Mouse (Mus musculus): ENCODE results near the gene Sez6l. TPM values are rescaled to one million over a fixed set of nuclear protein-coding genes. Genes with fewer than 3 reads are reported as not detected.

The Sez6l gene
- polyA plus RNA-seq, 1 experiment from 2014 or later = 2.7 TPM

DNA sequence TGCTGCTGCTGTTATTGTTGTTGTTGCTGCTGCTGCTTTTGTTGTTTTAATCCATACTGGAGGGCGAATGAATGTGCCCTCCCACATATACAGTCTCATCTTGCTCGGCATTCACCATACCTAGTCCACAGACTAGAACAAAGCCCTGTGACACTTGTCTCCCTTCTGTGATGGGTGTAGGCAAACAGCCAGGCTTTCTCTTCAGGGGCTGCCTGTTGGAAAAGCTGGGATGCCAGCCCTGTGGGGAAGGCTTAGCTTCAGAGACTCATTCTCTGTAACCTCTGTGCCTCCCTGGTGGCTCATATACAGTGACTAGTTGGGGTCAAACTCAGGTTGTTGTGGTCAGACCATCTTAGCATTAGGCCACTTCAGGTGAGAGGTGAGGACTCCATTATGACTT lies 30.1 kb upstream of the Sez6l start:
- Histone ChIP-seq H3K9me3 (ENCODE audit: control insufficient read depth, low read length) (no peaks in the 10 kb centered on the region), H3K4me2 (ENCODE audit: low read length) (no peak overlapping the region), H3K4me3 (ENCODE audit: low read depth, low read length) (no peak overlapping the region), H3K27ac (ENCODE audit: low read depth) (no peak overlapping the region), H3K9ac (ENCODE audit: low read length) (no peak overlapping the region), H3K27me3 (replicated peaks; ENCODE audit: control insufficient read depth, insufficient read depth, low read length) (no peaks in the 10 kb centered on the region), H3K36me3 (ENCODE audit: control insufficient read depth, insufficient read depth, low read length) (no peaks in the 10 kb centered on the region), H3K4me1 (replicated peaks; ENCODE audit: control insufficient read depth, insufficient read depth, low read length) (peaks cover 18% of the 10 kb centered on the region)
- ATAC-seq (replicated peaks; ENCODE audit: low FRiP score, low TSS enrichment, low read depth) = no peak
- 86% methylated on average over 2 of the region's 2 CpGs for WGBS
- no peak for DNase-seq (ENCODE audit: low spot score)

DNA sequence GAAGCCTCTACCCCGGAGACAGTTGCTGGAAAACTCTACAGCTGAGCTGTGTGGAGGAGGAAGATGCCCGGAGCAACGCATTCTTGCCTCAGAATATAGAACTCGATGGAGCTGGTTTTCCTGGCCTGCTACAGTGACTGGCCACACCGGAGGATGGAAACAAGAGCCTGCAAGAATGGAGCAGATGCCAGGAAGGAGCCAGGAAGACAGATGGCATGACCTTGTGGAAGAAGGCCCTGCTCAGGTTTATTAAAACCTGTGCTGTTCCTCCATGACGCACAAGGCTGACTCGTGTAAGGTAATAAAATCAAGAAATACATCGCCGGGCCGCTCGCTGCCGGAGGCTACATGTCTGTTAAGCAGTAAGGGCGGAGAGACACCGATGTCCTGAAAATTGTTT lies 28.4 kb upstream of the Sez6l start:
- 78% methylated on average over 14 of the region's 14 CpGs for WGBS

DNA sequence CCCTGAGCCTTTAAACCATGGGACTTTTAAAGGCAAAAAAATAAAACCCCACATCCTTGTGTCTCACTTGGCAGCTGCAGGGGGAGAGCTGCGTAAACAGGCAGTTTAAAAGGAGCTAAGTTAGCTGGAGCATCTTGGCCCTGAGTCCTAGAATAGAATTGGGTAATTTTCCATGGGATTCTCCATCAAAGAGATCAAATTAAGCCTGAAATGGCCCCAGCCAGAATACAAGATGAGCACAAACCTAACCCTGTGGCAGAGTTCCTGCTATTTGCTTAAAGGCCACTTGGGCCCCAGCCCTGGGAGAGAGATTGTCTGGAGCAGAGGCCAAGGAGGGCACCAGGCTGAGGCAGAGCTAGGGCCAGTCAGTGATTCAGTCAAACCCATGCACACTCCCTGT lies 27.3 kb upstream of the Sez6l start:
- no peak overlapping the region for H3K27ac ChIP-seq (ENCODE audit: low read depth)

More for the DNA sequence above, 28.4 kb upstream of the Sez6l start:
- no peak overlapping the region for H3K27ac ChIP-seq (ENCODE audit: low read depth)
- no peaks in the 10 kb centered on the region for H3K36me3 ChIP-seq (ENCODE audit: control insufficient read depth, insufficient read depth, low read length)
- no peak overlapping the region for H3K4me2 ChIP-seq (ENCODE audit: low read length)
- H3K9me3 ChIP-seq (ENCODE audit: control insufficient read depth, low read length) = no peaks in the 10 kb centered on the region
- H3K9ac ChIP-seq (ENCODE audit: low read length) = no peak overlapping the region
- ATAC-seq (replicated peaks; ENCODE audit: low FRiP score, low TSS enrichment, low read depth) (no peak), DNase-seq (ENCODE audit: low spot score) (no peak)
- no peak overlapping the region for H3K4me3 ChIP-seq (ENCODE audit: low read depth, low read length)
- H3K4me1 ChIP-seq (replicated peaks; ENCODE audit: control insufficient read depth, insufficient read depth, low read length) = peaks cover 20% of the 10 kb centered on the region
- H3K27me3 ChIP-seq (replicated peaks; ENCODE audit: control insufficient read depth, insufficient read depth, low read length) = no peaks in the 10 kb centered on the region

DNA sequence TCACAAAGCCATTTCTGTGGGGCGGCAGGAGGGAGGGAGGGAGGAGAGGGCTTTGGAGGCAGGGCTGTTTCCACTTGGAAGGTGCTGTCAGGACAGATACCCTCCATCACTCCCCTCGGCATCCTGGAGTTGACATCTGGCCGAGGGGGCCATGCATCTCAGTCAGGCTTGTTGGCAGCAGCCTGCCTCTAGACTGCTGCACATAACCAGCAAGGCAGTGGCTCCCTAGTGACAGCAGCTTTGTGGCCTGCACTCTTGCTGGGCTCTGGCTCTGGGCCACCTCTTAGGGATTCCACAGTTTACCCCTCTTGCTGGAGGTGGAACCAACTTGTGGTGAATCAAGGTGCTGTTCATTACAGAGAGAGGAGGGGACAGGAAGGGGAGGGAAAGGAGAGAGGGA lies 26.6 kb upstream of the Sez6l start:
- Histone ChIP-seq H3K4me1 (replicated peaks; ENCODE audit: control insufficient read depth, insufficient read depth, low read length) (peaks cover 20% of the 10 kb centered on the region), H3K27ac (ENCODE audit: low read depth) (no peak overlapping the region), H3K4me3 (ENCODE audit: low read depth, low read length) (no peak overlapping the region), H3K9ac (ENCODE audit: low read length) (no peak overlapping the region), H3K27me3 (replicated peaks; ENCODE audit: control insufficient read depth, insufficient read depth, low read length) (no peaks in the 10 kb centered on the region), H3K4me2 (ENCODE audit: low read length) (no peak overlapping the region), H3K36me3 (ENCODE audit: control insufficient read depth, insufficient read depth, low read length) (no peaks in the 10 kb centered on the region), H3K9me3 (ENCODE audit: control insufficient read depth, low read length) (no peaks in the 10 kb centered on the region)
- DNase-seq (ENCODE audit: low spot score) = peak; percentile 58
- 0 out of 2 replicates have a peak, but pooled peaks have one; percentile 18 for ATAC-seq (replicated peaks; ENCODE audit: low FRiP score, low TSS enrichment, low read depth)
- WGBS = 15% methylated on average over 3 of the region's 3 CpGs

More for the DNA sequence above, 27.3 kb upstream of the Sez6l start:
- WGBS = 69% methylated on average over 1 of the region's 1 CpGs
- no peak overlapping the region for H3K4me3 ChIP-seq (ENCODE audit: low read depth, low read length)
- ATAC-seq (replicated peaks; ENCODE audit: low FRiP score, low TSS enrichment, low read depth) = no peak
- no peaks in the 10 kb centered on the region for H3K36me3 ChIP-seq (ENCODE audit: control insufficient read depth, insufficient read depth, low read length)
- no peaks in the 10 kb centered on the region for H3K27me3 ChIP-seq (replicated peaks; ENCODE audit: control insufficient read depth, insufficient read depth, low read length)
- DNase-seq (ENCODE audit: low spot score) = no peak
- no peak overlapping the region for H3K9ac ChIP-seq (ENCODE audit: low read length)
- peaks cover 20% of the 10 kb centered on the region for H3K4me1 ChIP-seq (replicated peaks; ENCODE audit: control insufficient read depth, insufficient read depth, low read length)
- no peak overlapping the region for H3K4me2 ChIP-seq (ENCODE audit: low read length)
- H3K9me3 ChIP-seq (ENCODE audit: control insufficient read depth, low read length) = no peaks in the 10 kb centered on the region

DNA sequence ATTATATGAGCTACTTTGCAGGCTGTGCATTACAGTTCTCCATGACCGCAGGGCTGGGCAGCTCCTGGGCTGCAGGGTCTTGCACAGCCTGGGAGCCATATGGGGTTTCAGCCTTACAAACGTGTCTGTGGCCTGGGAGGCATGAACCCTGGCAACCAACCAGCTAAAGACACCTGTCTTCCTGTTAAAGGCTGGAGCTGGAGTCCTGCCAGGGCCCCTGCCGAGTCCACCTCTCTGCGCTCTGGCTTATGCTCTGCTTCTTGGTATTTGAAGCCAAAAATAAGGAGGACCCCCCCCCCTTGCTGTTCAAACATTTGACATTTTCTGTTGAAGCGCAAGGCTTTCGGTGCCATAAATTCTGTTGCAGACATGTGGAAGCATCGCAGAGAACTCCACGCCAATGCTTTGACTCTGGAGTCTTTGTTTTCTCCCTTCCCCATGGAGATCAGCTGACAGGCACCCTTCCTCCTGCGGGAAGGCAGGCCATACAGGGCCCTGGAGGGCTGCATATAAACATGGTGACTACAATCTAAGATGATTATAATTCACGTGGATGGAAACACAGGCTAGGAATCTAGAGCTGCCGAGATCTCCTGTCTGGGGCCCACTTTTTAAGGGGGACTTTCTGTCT lies 23.4 kb upstream of the Sez6l start:
- H3K27ac ChIP-seq (ENCODE audit: low read depth) = peak overlapping the region; percentile 16
- peak; percentile 54 for DNase-seq (ENCODE audit: low spot score)
- no peaks in the 10 kb centered on the region for H3K27me3 ChIP-seq (replicated peaks; ENCODE audit: control insufficient read depth, insufficient read depth, low read length)
- H3K4me2 ChIP-seq (ENCODE audit: low read length) = no peak overlapping the region
- WGBS = 40% methylated on average over 11 of the region's 11 CpGs
- no peaks in the 10 kb centered on the region for H3K9me3 ChIP-seq (ENCODE audit: control insufficient read depth, low read length)
- H3K4me3 ChIP-seq (ENCODE audit: low read depth, low read length) = no peak overlapping the region
- ATAC-seq (replicated peaks; ENCODE audit: low FRiP score, low TSS enrichment, low read depth) = 0 out of 2 replicates have a peak, but pooled peaks have one; percentile 22
- no peaks in the 10 kb centered on the region for H3K36me3 ChIP-seq (ENCODE audit: control insufficient read depth, insufficient read depth, low read length)
- peaks cover 8% of the 10 kb centered on the region for H3K4me1 ChIP-seq (replicated peaks; ENCODE audit: control insufficient read depth, insufficient read depth, low read length)
- no peak overlapping the region for H3K9ac ChIP-seq (ENCODE audit: low read length)

DNA sequence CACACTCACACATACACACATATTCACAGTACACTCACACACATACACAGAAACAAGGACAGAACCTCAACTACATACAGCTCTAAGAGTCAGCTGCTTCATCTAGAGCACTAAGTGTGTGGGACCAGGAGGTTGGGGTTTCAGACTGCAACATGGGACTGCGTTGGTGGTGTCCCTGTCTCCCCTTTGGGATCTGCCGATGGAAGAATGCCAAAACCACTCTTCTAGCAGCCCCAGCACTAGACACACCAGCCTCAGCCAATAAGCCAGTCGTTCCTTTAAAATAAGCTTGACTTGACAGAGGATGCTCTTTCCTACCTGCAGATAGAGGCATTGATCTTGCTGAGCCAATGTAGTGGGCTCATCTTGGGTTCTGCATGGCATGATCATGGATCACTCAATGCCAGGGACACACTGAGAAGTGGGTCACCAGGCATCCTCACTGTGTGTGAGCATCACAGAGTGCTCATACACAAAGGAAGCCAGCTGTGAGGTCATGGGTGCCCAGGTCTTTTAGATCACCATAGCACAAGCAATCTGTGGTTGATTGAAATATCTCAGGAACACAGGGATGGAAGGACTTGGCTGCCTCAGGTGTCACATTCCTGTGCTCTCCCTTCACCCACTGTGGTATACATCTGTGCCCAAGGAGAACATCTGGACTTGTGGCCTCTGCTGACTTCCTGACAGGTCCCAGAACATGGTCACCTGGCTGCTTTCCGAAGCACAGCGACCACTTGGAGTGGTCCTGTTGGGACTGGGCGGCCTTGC lies 22.7 kb upstream of the Sez6l start:
- DNase-seq (ENCODE audit: low spot score) (no peak), ATAC-seq (replicated peaks; ENCODE audit: low FRiP score, low TSS enrichment, low read depth) (no peak)
- Histone ChIP-seq H3K4me1 (replicated peaks; ENCODE audit: control insufficient read depth, insufficient read depth, low read length) (peaks cover 8% of the 10 kb centered on the region), H3K36me3 (ENCODE audit: control insufficient read depth, insufficient read depth, low read length) (no peaks in the 10 kb centered on the region), H3K4me3 (ENCODE audit: low read depth, low read length) (no peak overlapping the region), H3K27ac (ENCODE audit: low read depth) (no peak overlapping the region; the same call in 1 of the 2 replicates), H3K9ac (ENCODE audit: low read length) (no peak overlapping the region), H3K9me3 (ENCODE audit: control insufficient read depth, low read length) (no peaks in the 10 kb centered on the region), H3K27me3 (replicated peaks; ENCODE audit: control insufficient read depth, insufficient read depth, low read length) (no peaks in the 10 kb centered on the region), H3K4me2 (ENCODE audit: low read length) (no peak overlapping the region)
- 84% methylated on average over 6 of the region's 6 CpGs for WGBS

DNA sequence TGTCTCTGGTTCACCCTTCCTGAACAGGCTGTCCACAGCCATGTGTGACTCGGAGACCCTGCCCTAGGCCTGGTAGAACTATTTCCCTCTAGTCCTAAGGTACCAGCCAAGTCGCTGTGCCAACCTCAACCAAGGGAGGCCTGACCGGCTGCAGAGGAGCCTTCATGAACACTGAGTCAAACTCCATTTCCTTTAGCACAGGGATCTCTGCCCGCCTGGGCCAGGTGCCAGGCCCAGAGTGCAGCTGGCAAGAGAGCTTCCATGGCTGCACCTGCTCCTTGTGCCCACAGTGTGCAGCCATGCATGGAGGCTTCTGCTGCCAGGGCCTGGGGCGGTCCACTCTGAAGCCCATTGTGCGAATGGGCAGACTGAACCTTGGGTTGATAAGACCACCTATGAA lies 20.9 kb upstream of the Sez6l start:
- Histone ChIP-seq H3K4me3 (ENCODE audit: low read depth, low read length) (no peak overlapping the region), H3K4me2 (ENCODE audit: low read length) (no peak overlapping the region), H3K4me1 (replicated peaks; ENCODE audit: control insufficient read depth, insufficient read depth, low read length) (peaks cover 2% of the 10 kb centered on the region; the same call in 1 of the 2 replicates), H3K27me3 (replicated peaks; ENCODE audit: control insufficient read depth, insufficient read depth, low read length) (no peaks in the 10 kb centered on the region), H3K9me3 (ENCODE audit: control insufficient read depth, low read length) (no peaks in the 10 kb centered on the region), H3K36me3 (ENCODE audit: control insufficient read depth, insufficient read depth, low read length) (no peaks in the 10 kb centered on the region), H3K9ac (ENCODE audit: low read length) (no peak overlapping the region), H3K27ac (ENCODE audit: low read depth) (no peak overlapping the region)
- 91% methylated on average over 6 of the region's 6 CpGs for WGBS
- DNase-seq (ENCODE audit: low spot score) (no peak), ATAC-seq (replicated peaks; ENCODE audit: low FRiP score, low TSS enrichment, low read depth) (no peak)

DNA sequence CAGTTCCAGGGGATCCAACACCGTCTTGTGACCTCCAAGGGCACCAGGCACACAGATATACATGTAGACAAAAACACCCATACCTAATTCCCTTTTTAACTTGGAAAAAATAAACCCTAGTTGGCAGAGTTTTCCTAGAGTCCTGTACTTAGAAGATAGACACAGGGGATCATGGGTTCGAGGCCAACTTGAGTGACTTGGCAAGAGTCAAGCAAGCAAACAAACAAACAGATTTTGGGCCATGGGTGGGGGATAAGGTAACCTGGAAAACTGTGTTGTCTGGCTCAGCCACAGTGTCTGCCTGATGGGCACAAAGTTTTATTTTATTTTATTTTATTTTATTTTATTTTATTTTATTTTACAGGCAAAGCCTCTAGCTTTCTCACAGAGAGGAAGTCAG lies 20.3 kb upstream of the Sez6l start:
- ATAC-seq (replicated peaks; ENCODE audit: low FRiP score, low TSS enrichment, low read depth) (no peak), DNase-seq (ENCODE audit: low spot score) (no peak)
- whole genome bisulfite sequencing = 89% methylated on average over 2 of the region's 2 CpGs
- H3K27me3 ChIP-seq (replicated peaks; ENCODE audit: control insufficient read depth, insufficient read depth, low read length) = no peaks in the 10 kb centered on the region
- no peak overlapping the region for H3K9ac ChIP-seq (ENCODE audit: low read length)
- peaks cover 2% of the 10 kb centered on the region; the same call in 1 of the 2 replicates for H3K4me1 ChIP-seq (replicated peaks; ENCODE audit: control insufficient read depth, insufficient read depth, low read length)
- H3K4me3 ChIP-seq (ENCODE audit: low read depth, low read length) = no peak overlapping the region
- no peaks in the 10 kb centered on the region for H3K36me3 ChIP-seq (ENCODE audit: control insufficient read depth, insufficient read depth, low read length)
- no peaks in the 10 kb centered on the region for H3K9me3 ChIP-seq (ENCODE audit: control insufficient read depth, low read length)
- no peak overlapping the region for H3K4me2 ChIP-seq (ENCODE audit: low read length)
- H3K27ac ChIP-seq (ENCODE audit: low read depth) = no peak overlapping the region
